Mouse (Mus musculus) hindbrain, postnatal 0 days (tissue): ENCODE measurements around the gene Srrm4. TPM values are rescaled to one million over a fixed set of nuclear protein-coding genes. Genes with fewer than 3 reads are reported as not detected.

Source experiments
- ATAC-seq: fragments of 200-750 bp; cut with Nextera tagmentation; 2 replicates; pipeline ENCODE4 v1.8.0; 2017; ENCODE audit warnings: mild to moderate bottlenecking, moderate TSS enrichment, moderate library complexity
- DNase-seq: peaks from one replicate; pipeline ENCODE4 v3.0.0-alpha.2; 2015; ENCODE audit warnings: low spot score
- H3K27ac ChIP-seq: fragments of 300-500 bp; sonication (generic); 2 replicates; pipeline ENCODE4 v1.5.1; 2014; ENCODE audit warnings: mild to moderate bottlenecking
- H3K27me3 ChIP-seq: fragments of 300-500 bp; sonication (generic); 2 replicates; pipeline ENCODE4 v1.6.1; 2014; ENCODE audit warnings: low read length, mixed read lengths; ENCODE audit not compliant: insufficient read depth
- H3K36me3 ChIP-seq: fragments of 300-500 bp; sonication (generic); 2 replicates; pipeline ENCODE4 v1.6.1; 2014; ENCODE audit warnings: low read length, mixed read lengths; ENCODE audit not compliant: insufficient read depth
- H3K4me1 ChIP-seq: fragments of 300-500 bp; sonication (generic); 2 replicates; pipeline ENCODE4 v1.6.1; 2014; ENCODE audit warnings: antibody characterized with exemption, low read length, mixed read lengths; ENCODE audit not compliant: insufficient read depth
- H3K4me2 ChIP-seq: fragments of 300-500 bp; sonication (generic); 2 replicates; pipeline ENCODE4 v1.6.1; 2014; ENCODE audit warnings: low read depth, mild to moderate bottlenecking, low read length, moderate library complexity, mixed read lengths
- H3K4me3 ChIP-seq: fragments of 300-500 bp; sonication (generic); 2 replicates; pipeline ENCODE4 v1.5.1; 2014; ENCODE audit warnings: low read length
- H3K9ac ChIP-seq: fragments of 300-500 bp; sonication (generic); replicated peaks from 2 replicates; pipeline ENCODE4 v1.6.1; 2014; ENCODE audit warnings: mild to moderate bottlenecking, low read length, moderate library complexity, mixed read lengths
- H3K9me3 ChIP-seq: fragments of 300-500 bp; sonication (generic); 2 replicates; pipeline ENCODE4 v1.6.1; 2016; ENCODE audit warnings: low read length, mixed read lengths
- CTCF ChIP-seq: IDR thresholded peaks from 2 replicates; pipeline ENCODE4 v1.5.1; 2016; ENCODE audit warnings: antibody characterized with exemption, control low read depth, low read depth
- WGBS: fragments of 180-500 bp; shearing (Covaris S2); extraction: QIAGEN DNeasy Blood & Tissue Kit; methylation state at CpG from one replicate; pipeline ENCODE4 v1.1.7; 2014; 5-methylcytosine and 5-hydroxymethylcytosine counted together
- polyA plus RNA-seq: library from polyadenylated mRNA; unstranded; fragments of >200 nt; fragmentation: Nextera tagmentation; extraction: Ambion mirVana; gene quantifications from 2 replicates; pipeline ENCODE4 v1.2.1, GENCODE M21; 2015
- total RNA-seq: library from RNA; depleted of rRNA; stranded (reverse); fragments of >200 nt; gene quantifications from 2 replicates; pipeline ENCODE4 v1.2.3, GENCODE M21; 2014

Gene Srrm4
- total and polyA plus RNA-seq, 2 experiments from 2014 or later = 5.9 to 12.5 TPM

DNA sequence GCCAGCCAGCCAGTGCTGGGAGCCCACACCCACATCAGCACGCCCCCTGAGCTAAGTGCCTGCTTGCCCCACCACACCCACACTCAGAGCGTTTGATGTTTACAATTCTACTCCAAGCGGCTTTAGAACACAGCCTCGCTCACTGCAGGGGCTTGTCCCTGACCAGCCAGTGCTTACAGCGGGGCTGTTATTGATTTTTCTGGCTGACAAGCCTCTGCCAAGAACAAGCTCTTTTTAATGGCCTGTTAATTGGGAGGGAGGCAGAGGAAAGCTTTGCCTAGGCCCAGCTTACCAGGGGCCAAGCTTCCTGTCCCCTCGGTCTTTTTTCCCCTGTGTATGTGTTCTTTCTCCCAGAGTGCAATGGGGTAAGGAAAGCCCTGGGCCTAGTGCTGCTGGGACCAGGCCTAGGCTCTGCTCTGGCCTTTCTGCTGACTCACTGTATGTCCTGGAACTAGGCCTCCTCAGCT is 170.8 kb downstream of the Srrm4 start:
- Histone ChIP-seq H3K9me3 (no peaks in the 10 kb centered on the region), H3K4me1 (peaks cover 15% of the 10 kb centered on the region; the same call in 1 of the 2 replicates), H3K4me3 (no peak overlapping the region), H3K27me3 (no peaks in the 10 kb centered on the region), H3K4me2 (0 out of 2 replicates have a peak overlapping the region, but pooled peaks have one; percentile 13), H3K27ac (peak overlapping the region; percentile 45), H3K36me3 (no peaks in the 10 kb centered on the region), H3K9ac (no peak overlapping the region)
- DNase-seq = peak; percentile 52
- peak; percentile 61; the same call in 1 of the 2 replicates for ATAC-seq
- no peak for TF ChIP-seq CTCF
- 13% methylated on average over 6 of the region's 6 CpGs for WGBS

DNA sequence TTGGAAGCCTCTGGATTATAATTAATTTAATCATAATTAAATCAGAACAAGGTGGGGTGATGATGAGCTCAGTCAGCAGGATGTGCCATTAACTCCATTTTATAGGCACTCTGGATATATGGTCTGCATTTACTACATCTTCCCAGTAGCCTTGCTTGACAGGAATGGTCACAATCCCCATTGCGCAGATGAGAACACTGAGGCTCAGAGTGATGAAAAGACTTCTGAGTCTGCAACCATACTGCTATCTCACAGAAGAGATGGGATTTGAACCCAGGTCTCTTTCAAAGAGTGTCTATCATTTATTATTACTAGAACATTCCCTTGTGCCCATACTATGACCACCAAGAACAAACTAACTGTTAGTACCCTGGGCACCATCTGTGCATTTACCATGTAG is 171.4 kb downstream of the Srrm4 start:
- peak overlapping the region; percentile 45; the same call in 1 of the 2 replicates for H3K27ac ChIP-seq
- ATAC-seq = no peak
- WGBS = 100% methylated on average over 1 of the region's 1 CpGs

DNA sequence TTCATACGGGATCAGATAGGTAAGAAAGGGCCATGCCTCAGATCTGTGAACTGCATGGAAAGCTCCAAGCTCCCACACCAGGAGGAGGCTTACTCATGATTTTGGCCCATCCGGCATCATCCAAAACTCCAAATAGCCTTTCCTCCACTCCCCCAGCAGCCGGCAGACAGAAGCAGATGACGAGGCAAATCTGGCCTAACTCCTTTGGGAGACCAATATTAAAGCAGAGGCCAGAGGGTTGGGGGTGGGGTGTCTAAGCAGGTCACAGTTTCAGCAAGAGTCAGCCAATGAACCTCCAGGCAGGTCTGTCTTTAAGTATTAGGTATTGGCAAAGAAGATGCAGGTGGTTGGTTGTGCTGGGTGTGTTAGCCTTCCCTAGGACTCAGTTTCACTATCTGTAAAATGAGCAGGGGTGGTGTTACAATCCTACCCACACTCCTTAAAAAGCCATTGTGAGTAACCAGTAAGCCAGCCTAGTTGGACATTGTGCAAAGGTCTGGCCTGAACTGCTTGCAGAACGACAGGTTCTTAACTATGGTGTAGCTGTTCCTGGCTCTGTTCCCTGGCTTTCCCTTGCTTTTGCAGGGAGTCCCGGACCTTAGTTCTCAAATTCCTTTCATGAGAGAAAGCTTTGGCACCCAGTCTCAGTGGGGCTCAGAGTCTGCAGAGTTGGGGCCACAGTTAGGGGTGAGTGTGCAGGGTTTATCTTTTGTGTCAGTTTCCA is 172.1 kb downstream of the Srrm4 start:
- no peak for DNase-seq
- Histone ChIP-seq H3K9me3 (no peaks in the 10 kb centered on the region), H3K4me1 (peaks cover 18% of the 10 kb centered on the region; the same call in 1 of the 2 replicates), H3K36me3 (no peaks in the 10 kb centered on the region), H3K4me3 (no peak overlapping the region), H3K9ac (no peak overlapping the region), H3K4me2 (no peak overlapping the region), H3K27ac (no peak overlapping the region), H3K27me3 (no peaks in the 10 kb centered on the region)
- no peak for ATAC-seq
- 42% methylated on average over 6 of the region's 6 CpGs for WGBS
- no peak for TF ChIP-seq CTCF

More for the DNA sequence above, 171.4 kb downstream of the Srrm4 start:
- no peak for TF ChIP-seq CTCF
- no peak overlapping the region for H3K9ac ChIP-seq
- no peaks in the 10 kb centered on the region for H3K36me3 ChIP-seq
- H3K27me3 ChIP-seq = no peaks in the 10 kb centered on the region
- 0 out of 2 replicates have a peak overlapping the region, but pooled peaks have one; percentile 13 for H3K4me2 ChIP-seq
- DNase-seq = no peak
- no peaks in the 10 kb centered on the region for H3K9me3 ChIP-seq
- no peak overlapping the region for H3K4me3 ChIP-seq
- peaks cover 18% of the 10 kb centered on the region; the same call in 1 of the 2 replicates for H3K4me1 ChIP-seq

DNA sequence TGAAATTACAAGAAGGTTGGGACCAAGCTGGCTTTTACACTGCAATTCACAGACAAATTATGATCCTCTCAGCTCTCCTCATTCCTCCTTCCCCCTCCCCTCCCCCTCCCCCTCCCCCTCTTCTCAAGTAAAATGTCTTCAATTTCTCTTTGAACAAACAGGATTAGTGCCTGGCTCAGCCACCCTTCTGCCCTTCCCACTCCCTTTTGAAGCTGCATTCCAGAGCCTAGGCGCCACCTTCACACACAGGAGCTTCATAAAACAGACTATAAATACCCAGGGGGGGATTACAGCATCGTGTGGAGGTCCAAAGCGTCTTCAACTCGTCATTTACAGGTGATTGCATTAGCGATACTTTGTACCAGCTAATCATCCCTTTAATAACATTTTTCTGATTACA is 175.4 kb downstream of the Srrm4 start:
- TF ChIP-seq CTCF = no peak
- H3K9ac ChIP-seq = no peak overlapping the region
- DNase-seq (no peak), ATAC-seq (no peak)
- H3K4me2 ChIP-seq = no peak overlapping the region
- no peaks in the 10 kb centered on the region for H3K36me3 ChIP-seq
- 0 out of 2 replicates have a peak, but pooled peaks cover 5% of the 10 kb centered on the region for H3K4me1 ChIP-seq
- H3K9me3 ChIP-seq = no peaks in the 10 kb centered on the region
- 30% methylated on average over 5 of the region's 5 CpGs for WGBS
- no peak overlapping the region for H3K4me3 ChIP-seq
- H3K27me3 ChIP-seq = no peaks in the 10 kb centered on the region
- no peak overlapping the region for H3K27ac ChIP-seq

DNA sequence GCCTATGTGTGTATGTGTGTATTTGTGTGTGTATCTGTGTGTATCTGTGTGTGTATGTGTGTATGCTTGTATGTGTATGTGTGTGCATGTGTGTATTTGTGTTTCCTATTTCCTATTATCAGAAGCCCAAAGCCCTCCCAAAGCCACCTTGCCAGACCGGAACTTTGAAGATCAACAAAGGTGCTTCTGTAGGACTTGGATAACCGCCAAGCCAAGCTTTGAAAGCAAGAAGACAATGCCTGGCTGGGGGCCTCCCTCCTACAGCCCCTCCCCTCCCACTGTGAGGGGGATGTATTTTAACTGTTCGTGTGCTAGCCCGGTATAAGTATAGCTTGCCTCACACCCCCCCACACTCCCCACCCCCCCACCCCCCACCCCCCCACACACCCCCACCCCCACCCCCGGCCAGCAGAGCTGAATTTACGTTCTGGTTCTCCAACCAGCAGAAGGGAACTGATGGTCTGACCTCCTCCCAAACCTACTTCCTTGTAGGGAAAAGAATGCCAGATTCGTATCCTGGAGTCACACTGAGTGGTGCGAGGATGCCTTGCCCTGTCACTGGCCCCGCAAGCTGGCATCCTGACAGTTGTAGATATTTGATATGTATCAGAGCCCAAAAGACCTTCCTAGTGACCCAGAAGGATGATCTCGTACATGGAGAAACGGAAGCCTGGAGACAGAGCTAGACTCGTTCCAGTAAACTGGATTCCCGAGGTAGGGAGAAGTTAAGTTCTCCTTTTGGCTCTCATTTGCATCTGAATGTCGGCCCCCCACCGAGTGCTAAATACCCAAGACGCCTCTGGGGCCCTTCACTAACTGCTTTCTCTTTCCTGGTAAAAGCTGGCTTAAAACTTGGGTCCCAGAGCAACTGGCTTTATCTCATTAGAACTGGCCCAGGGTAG is 181.7 kb downstream of the Srrm4 start:
- Histone ChIP-seq H3K36me3 (no peaks in the 10 kb centered on the region), H3K4me2 (peak overlapping the region; percentile 16; the same call in 1 of the 2 replicates), H3K27ac (peak overlapping the region; percentile 32; the same call in 1 of the 2 replicates), H3K4me3 (no peak overlapping the region), H3K9me3 (no peaks in the 10 kb centered on the region), H3K4me1 (no peaks in the 10 kb centered on the region; the same call in 1 of the 2 replicates), H3K27me3 (no peaks in the 10 kb centered on the region), H3K9ac (no peak overlapping the region)
- whole genome bisulfite sequencing = 8% methylated on average over 16 of the region's 16 CpGs
- ATAC-seq (no peak), DNase-seq (peak; percentile 43)
- no peak for TF ChIP-seq CTCF

DNA sequence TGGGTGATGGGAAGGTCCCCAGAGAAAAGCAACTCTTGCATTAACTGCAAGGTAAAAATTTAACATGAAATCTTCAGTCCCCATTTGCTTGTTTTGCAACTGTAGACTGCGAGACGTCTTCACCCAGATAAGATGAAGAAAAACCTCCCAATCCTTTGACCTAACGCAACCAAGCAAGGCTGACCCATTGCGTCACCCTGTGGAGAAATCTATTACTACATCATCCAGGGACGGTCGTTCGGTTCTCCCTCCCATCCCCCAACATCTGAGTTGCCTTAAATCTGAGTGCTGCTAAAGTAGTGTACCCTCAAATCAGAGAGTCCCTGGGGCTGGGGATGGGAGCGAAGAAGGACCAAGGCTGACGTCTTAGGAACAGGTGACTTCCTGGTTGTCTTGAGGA is 182.7 kb downstream of the Srrm4 start:
- H3K4me3 ChIP-seq = no peak overlapping the region
- H3K9ac ChIP-seq = no peak overlapping the region
- H3K36me3 ChIP-seq = no peaks in the 10 kb centered on the region
- peak; percentile 45 for TF ChIP-seq CTCF
- H3K4me1 ChIP-seq = no peaks in the 10 kb centered on the region; the same call in 1 of the 2 replicates
- WGBS = 65% methylated on average over 9 of the region's 9 CpGs
- no peak for ATAC-seq
- H3K9me3 ChIP-seq = no peaks in the 10 kb centered on the region
- no peaks in the 10 kb centered on the region for H3K27me3 ChIP-seq
- no peak for DNase-seq
- no peak overlapping the region for H3K4me2 ChIP-seq
- H3K27ac ChIP-seq = no peak overlapping the region
